Mouse (Mus musculus): ENCODE measurements around the gene Poldip3. TPM values are rescaled to one million over a fixed set of nuclear protein-coding genes. Genes with fewer than 3 reads are reported as not detected.
"Not testable (repeated sequence)": the region's sequence is repeated elsewhere in the genome, so short reads cannot be mapped to it uniquely, and the experiment has no call there.

Poldip3 gene
- total RNA-seq, 2 experiments from 2014 or later: 83.2 to 93.1 TPM

- DNase-seq (ENCODE audit: low spot score in 2 of 2): no peak
These were observed 19.5 kb downstream of the Poldip3 start for GRCm38 (mm10) chr15:83129530-83130231.

DNA sequence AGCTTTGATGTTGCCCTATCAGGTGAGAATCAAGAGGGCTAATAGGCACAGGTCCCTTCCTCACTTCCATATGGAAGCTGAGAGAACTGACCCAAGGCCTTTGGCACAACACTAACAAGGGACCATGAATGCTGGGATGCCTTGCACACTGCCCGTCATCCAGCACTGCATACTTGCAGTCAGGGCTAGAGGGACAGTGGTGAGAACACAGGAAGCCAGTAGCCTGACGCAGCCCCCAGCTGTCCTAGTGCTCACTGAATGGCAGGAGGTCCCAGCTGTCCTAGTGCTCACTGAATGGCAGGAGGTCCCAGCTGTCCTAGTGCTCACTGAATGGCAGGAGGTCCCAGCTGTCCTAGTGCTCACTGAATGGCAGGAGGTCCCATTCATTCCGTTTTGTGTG is 22.1 kb downstream of the Poldip3 start:
- not testable (repeated sequence) for DNase-seq (ENCODE audit: low spot score in 2 of 2)

GRCm38 (mm10) chr15:83126582-83126981 is 22.6 kb downstream of the Poldip3 start:
- no peak for DNase-seq (ENCODE audit: low spot score in 2 of 2)

GRCm38 (mm10) chr15:83124625-83125024 is 24.6 kb downstream of the Poldip3 start:
- no peak for DNase-seq (ENCODE audit: low spot score in 2 of 2)

DNA sequence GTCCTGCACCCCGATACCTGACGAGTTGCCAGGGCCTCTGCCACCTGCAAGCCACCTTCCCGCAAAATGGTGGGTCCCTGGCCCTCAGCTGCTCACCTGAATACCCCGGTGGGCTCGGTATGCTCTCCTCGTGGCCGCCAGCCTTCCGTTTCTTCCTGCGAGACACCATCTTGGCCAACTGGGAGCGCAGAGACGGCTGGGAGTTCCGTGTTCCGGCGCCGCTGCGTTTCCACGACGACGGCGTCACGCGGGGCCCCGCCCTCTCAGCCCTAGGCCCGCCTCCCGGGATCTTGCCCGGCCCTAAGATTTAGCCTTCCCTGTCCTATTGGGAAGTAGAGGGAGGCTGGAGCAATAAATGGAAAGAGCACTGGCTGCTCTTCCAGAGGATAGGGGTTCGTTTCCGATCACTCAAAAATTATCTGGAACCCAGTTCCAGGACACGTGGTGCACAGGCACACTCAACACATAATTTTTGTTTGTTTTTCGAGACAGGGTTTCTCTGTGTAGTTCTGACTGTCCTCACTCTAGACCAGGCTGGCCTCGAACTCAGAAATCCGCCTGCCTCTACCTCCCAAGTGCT is 26.5 kb downstream of the Poldip3 start, which contains the start of gene Rrp7a:
Gene Rrp7a, minus strand, starts transcription at position 236 of the 580 bp plus-strand sequence.
- peak; percentile 93 to 95 for DNase-seq (ENCODE audit: low spot score in 2 of 2)

GRCm38 (mm10) chr15:83121709-83122565 is 27.2 kb downstream of the Poldip3 start:
- DNase-seq (ENCODE audit: low spot score in 2 of 2): peak; percentile 66 to 71

DNA sequence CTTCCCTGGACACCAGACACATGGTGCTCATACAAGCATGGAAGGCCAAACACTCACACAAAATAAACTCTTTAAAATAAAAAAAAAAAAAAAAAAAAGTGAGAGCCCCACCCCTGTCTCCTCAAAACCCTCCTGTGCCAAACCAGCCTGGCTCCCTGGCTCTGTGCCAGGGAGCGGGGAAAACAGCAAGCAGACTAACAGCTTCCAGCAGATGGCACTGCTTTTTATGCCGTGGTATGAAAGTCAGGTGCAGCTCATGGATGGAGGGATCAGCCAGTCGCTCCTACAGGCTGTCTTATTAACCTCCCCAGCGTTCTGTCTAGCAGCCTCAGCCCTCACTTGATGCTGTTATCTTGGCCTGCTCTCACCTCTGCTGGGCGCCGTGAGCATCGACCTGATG is 30.8 kb downstream of the Poldip3 start:
- peak; percentile 47 to 57 for DNase-seq (ENCODE audit: low spot score in 2 of 2)

DNA sequence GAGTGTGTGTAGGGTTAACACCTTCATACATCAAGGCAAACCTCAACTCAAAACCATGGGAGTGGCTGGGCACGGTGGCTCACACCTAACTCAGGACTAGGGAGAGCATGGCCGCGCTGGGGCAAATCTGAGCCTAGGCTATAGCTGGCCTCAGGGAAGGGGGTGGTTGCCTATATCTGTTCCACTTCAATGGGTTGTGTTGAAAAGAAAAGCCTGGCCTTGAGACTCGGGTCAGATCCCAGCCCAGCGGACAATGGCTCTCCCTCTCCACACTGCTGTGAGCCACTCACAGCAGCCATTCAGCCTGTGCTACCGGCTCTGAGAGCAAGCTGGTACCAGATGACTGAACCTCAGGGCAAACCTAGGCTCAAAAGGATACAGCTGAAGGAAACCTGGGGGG is 34.1 kb downstream of the Poldip3 start:
- no peak for DNase-seq (ENCODE audit: low spot score in 2 of 2)

GRCm38 (mm10) chr15:83114106-83114505 is 35.1 kb downstream of the Poldip3 start:
- DNase-seq (ENCODE audit: low spot score in 2 of 2): no peak

DNA sequence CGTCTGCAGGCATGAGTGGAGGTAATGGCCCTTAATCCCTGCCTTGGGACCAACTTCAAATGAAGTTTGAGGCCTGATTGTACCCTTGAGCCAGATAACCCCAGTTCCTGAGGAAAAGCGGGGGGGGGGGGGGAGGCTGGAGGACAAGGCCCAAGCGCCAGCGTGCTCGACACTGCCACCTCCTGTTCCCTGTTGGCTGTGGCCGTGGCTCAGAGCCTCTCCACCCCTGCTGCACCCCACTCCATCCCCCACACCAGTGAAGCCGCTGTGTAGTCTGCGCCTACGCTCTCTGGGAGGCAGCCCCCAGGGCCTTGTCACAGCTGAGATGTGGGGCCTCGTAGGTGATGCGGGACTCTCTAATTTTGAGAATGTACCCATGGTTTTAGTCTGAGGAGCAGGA is 36.3 kb downstream of the Poldip3 start:
- peak; percentile 71 to 76 for DNase-seq (ENCODE audit: low spot score in 2 of 2)

DNA sequence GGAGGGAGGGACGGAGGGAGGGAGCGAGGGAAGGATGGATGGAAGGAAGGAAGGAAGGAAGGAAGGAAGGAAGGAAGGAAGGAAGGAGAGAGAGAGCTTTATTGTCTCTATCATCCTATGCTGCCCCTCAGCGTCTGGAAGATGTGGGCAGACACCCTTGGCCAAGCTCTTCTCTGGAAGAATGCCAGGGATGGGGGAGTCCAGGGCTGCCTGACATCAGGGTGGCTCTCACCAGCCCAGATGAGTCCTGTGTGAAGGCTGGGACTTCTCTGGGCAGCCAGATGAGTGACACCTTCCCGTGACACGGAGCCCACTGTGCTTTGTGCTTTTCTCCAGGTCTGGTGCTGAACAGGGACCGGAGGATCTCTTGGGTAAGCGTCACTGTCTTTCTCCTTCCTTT is 37.3 kb downstream of the Poldip3 start:
- DNase-seq (ENCODE audit: low spot score in 2 of 2): no peak

DNA sequence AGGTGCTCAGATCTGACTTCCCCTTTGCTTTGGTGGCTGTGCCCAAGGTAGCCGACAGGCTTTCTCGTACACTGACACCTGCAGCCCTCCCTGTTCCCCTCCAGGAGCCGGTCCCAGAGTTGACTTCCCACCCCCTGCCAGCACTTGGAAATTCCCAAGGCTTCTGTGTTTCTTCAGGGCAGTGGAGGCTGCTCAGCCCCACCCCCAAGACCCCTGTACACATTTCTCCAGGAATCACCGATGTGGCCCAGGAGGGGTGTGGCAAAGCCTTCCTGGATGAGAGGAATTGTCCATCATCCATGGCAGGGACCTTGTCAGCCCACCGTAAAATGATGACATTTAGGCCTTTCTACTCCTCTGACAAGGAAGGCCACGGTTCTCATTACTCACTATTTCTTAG is 37.9 kb downstream of the Poldip3 start:
- no peak for DNase-seq (ENCODE audit: low spot score in 2 of 2)

GRCm38 (mm10) chr15:83107814-83108213 is 41.4 kb downstream of the Poldip3 start:
- no peak for DNase-seq (ENCODE audit: low spot score in 2 of 2)

DNA sequence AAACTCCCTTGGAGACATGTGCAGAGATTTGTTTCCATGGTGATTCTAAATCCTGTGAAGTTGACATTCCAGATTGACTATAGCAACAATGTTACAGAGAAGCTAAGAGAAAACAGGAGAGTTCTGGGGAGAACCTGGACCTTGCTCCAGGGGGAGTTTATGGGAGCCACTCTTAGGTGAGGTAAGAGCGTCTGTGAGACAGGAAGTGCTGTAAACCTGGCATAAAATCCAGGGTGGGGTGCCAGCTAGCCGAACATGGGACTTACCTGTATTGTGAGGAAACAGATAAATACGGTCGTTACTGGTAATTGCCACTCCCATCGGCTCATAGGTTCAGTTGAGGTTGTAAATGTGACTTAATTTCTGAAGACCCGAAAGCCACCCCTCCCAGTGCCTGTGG is 42.8 kb downstream of the Poldip3 start:
- no peak for DNase-seq (ENCODE audit: low spot score in 2 of 2)

DNA sequence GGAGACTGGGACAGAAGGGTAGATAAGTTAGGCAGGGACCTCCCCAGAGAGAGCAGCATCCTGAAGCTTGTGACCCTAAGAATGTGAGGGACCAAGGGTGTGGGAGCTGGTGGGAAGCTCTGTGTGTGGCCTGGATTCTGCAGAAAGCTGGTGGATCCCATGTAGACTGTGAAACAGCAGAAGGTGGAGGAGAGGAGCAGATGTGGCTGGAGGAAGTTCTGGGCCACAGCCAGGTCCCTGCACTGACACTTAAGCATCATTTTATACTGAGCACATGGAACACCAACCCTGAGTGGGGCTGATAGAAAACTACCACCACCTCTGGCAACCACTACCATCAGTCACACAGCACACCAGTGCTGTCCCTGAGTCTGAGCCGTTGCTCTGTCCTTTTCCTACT is 46.1 kb downstream of the Poldip3 start:
- DNase-seq (ENCODE audit: low spot score in 2 of 2): peak; percentile 37 to 62

- DNase-seq (ENCODE audit: low spot score in 2 of 2): no peak
These were observed 48.9 kb downstream of the Poldip3 start for GRCm38 (mm10) chr15:83100332-83100662.

DNA sequence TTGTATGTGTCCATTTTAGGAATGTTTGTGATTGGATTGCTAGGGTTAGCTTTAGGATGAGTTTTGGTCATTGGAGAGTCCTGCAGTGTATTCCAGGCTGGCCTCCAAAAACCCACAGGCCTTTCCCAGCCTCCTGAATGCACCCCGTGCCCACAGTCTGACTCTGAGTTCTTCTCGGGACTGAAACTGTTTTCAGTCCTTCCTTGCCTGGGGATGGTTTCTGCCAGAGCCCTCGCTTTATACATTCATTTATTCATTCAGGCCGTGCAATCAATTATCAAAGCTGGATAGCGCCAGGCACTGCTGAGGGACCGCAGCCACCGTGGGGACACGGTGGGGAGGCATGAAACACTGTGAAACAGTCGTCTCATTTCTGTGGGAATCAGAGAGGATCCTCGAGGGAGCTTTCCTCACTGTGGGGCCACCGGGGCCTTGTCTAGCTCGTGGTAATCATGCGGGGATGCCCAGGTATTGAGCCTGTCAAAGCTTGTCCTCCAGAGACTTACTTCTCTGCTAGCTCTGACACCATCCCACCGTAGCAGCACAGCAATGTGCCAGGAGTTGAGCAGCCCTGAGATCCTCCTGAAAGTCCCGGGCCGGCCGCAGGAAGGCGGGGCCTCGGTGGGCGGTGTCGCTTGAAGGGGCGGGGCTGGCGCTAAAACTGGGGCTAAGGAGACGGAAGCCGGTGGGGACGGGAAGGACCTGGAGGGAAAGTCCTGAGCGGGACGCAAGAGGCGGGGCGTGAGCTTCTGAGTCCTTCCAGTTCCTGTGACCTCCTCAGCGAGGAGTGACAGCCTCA is 49.5 kb downstream of the Poldip3 start:
- peak; percentile 47 to 58 for DNase-seq (ENCODE audit: low spot score in 2 of 2)

DNA sequence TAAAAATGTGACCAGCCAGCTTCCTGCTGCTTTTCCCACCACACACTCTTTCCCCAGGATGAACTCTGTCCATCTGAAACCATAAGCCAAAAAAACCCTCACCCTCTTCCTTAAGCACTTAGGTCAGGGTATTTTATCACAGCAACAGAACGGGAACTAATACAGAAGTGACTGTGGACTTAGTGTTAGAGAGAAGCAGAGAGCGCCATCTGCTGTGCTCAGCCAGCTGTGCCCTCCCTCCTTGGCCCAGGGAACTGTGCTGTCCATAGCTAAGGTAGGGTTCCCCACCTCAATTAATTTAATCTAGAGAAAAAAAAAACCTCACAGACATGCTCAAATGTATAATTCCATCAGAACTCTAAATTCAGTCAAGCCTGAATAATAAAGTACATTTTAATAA is 53.2 kb downstream of the Poldip3 start:
- DNase-seq (ENCODE audit: low spot score in 2 of 2): no peak

GRCm38 (mm10) chr15:83093687-83094086 is 55.5 kb downstream of the Poldip3 start:
- DNase-seq (ENCODE audit: low spot score in 2 of 2): no peak

GRCm38 (mm10) chr15:83090874-83091273 is 58.3 kb downstream of the Poldip3 start:
- DNase-seq (ENCODE audit: low spot score in 2 of 2): no peak

DNA sequence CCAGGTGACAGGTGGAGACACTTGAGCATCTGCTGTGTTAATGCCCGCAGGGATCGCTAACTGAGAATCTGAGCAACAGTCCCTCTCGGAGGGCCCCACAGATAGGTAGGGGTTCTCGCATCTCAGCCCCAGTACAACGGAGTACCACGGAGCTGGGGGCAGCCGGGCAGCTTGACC is 59.9 kb downstream of the Poldip3 start, which contains the start of gene Serhl:
Gene Serhl, plus strand, starts transcription at position 78 of the 177 bp plus-strand sequence.
- DNase-seq (ENCODE audit: low spot score in 2 of 2): no peak
